Mouse (Mus musculus): Measurements from ENCODE around the gene Cavin2. TPM values are rescaled to one million over a fixed set of nuclear protein-coding genes. Genes with fewer than 3 reads are reported as not detected.

The Cavin2 gene
- total and polyA plus RNA-seq, 3 experiments = not detected

GRCm38 (mm10) chr1:51270196-51270935 is 18.6 kb upstream of the Cavin2 start:
- in situ Hi-C loops (cut with MboI; ENCODE audit: low pct_ligation_motif_present, low pct_unique_long_range_greater_than_20kb, low sequenced_read_pairs) = no loop called here
- TF ChIP-seq ZC3H11A (IDR thresholded peaks at IDR 0.05; ENCODE audit: low read depth, low read length) (no peak), JUN (IDR thresholded peaks at IDR 0.05; ENCODE audit: insufficient read depth, low read depth, low read length) (no peak), JUND (conservative IDR thresholded peaks at IDR 0.05; ENCODE audit: low read depth, low read length) (no peak), POLR2AphosphoS2 (IDR thresholded peaks at IDR 0.05; ENCODE audit: low read depth, low read length) (no peak), HCFC1 (IDR thresholded peaks at IDR 0.05; ENCODE audit: low read depth, low read length) (no peak), NRF1 (IDR thresholded peaks at IDR 0.05; ENCODE audit: low read depth, low read length) (no peak), KAT2A (IDR thresholded peaks at IDR 0.05; ENCODE audit: insufficient replicate concordance, low read length) (no peak), CHD2 (IDR thresholded peaks at IDR 0.05; ENCODE audit: low read length) (no peak), USF2 (conservative IDR thresholded peaks at IDR 0.05; ENCODE audit: low read depth, low read length) (no peak), RCOR1 (conservative IDR thresholded peaks at IDR 0.05; ENCODE audit: low read depth, low read length) (no peak), POLR2A (IDR thresholded peaks at IDR 0.05; ENCODE audit: low read depth, low read length) (no peak)
- H3K9me3 ChIP-seq (replicated peaks; ENCODE audit: low read length) = no peaks in the 10 kb centered on the region
- dilution Hi-C loops (cut with MboI; ENCODE audit: extremely low pct_ligation_motif_present, extremely low pct_unique_long_range_greater_than_20kb, low sequenced_read_pairs) = no loop called here
- no peaks in the 10 kb centered on the region for H3K27me3 ChIP-seq (replicated peaks)
- H3K79me2 ChIP-seq (replicated peaks; ENCODE audit: control insufficient read depth, extremely low read depth, insufficient read depth, poor library complexity, severe bottlenecking) = no peaks in the 10 kb centered on the region
- H3K27ac ChIP-seq (ENCODE audit: insufficient read depth, low read depth) = no peak overlapping the region
- H3K9ac ChIP-seq (ENCODE audit: insufficient read depth, low read depth) = no peak overlapping the region
- no peak for DNase-seq (ENCODE audit: extremely low read depth)
- no peaks in the 10 kb centered on the region for H3K4me1 ChIP-seq (ENCODE audit: control insufficient read depth in 1 of 2, insufficient read depth in 2 of 2)
- H3K36me3 ChIP-seq (replicated peaks in 1 of 2; ENCODE audit: control insufficient read depth in 1 of 2, insufficient read depth in 1 of 2, low read length in 1 of 2) = no peaks in the 10 kb centered on the region
- no peak overlapping the region for H3K4me3 ChIP-seq (replicated peaks in 1 of 3; ENCODE audit: low read depth in 2 of 3, low read length in 2 of 3, poor library complexity in 1 of 3)
- no peak overlapping the region for H3K4me2 ChIP-seq (ENCODE audit: insufficient read depth, low read depth, poor library complexity, severe bottlenecking)

GRCm38 (mm10) chr1:51271845-51272244 is 17.1 kb upstream of the Cavin2 start:
- in situ Hi-C loops (cut with MboI; ENCODE audit: low pct_ligation_motif_present, low pct_unique_long_range_greater_than_20kb, low sequenced_read_pairs) (no loop called here), dilution Hi-C loops (cut with MboI; ENCODE audit: extremely low pct_ligation_motif_present, extremely low pct_unique_long_range_greater_than_20kb, low sequenced_read_pairs) (no loop called here)
- Histone ChIP-seq H3K9me3 (replicated peaks; ENCODE audit: low read length) (no peaks in the 10 kb centered on the region), H3K9ac (ENCODE audit: insufficient read depth, low read depth) (no peak overlapping the region), H3K27me3 (replicated peaks) (no peaks in the 10 kb centered on the region), H3K79me2 (replicated peaks; ENCODE audit: control insufficient read depth, extremely low read depth, insufficient read depth, poor library complexity, severe bottlenecking) (no peaks in the 10 kb centered on the region), H3K27ac (ENCODE audit: insufficient read depth, low read depth) (no peak overlapping the region), H3K36me3 (replicated peaks in 1 of 2; ENCODE audit: control insufficient read depth in 1 of 2, insufficient read depth in 1 of 2, low read length in 1 of 2) (no peaks in the 10 kb centered on the region), H3K4me2 (ENCODE audit: insufficient read depth, low read depth, poor library complexity, severe bottlenecking) (no peak overlapping the region), H3K4me1 (ENCODE audit: control insufficient read depth in 1 of 2, insufficient read depth in 2 of 2) (no peaks in the 10 kb centered on the region), H3K4me3 (replicated peaks in 1 of 3; ENCODE audit: low read depth in 2 of 3, low read length in 2 of 3, poor library complexity in 1 of 3) (no peak overlapping the region)
- no peak for DNase-seq (ENCODE audit: extremely low read depth)
- no peak for TF ChIP-seq CHD1 (IDR thresholded peaks at IDR 0.05; ENCODE audit: low read depth, low read length)
- TF ChIP-seq BHLHE40 (IDR thresholded peaks at IDR 0.05; ENCODE audit: low read depth, low read length) = no peak
- no peak for TF ChIP-seq SMC3 (IDR thresholded peaks at IDR 0.05; ENCODE audit: low read depth, low read length)
- no peak for TF ChIP-seq NELFE (IDR thresholded peaks at IDR 0.05; ENCODE audit: low read depth, low read length)
